Mouse (Mus musculus) right cerebral cortex, postnatal 4 days (tissue): ENCODE results near the gene AA986860.

Experiments
- DNase-seq: peaks from one replicate; pipeline ENCODE4 v3.0.0-alpha.2; 2022

AA986860 gene

DNA sequence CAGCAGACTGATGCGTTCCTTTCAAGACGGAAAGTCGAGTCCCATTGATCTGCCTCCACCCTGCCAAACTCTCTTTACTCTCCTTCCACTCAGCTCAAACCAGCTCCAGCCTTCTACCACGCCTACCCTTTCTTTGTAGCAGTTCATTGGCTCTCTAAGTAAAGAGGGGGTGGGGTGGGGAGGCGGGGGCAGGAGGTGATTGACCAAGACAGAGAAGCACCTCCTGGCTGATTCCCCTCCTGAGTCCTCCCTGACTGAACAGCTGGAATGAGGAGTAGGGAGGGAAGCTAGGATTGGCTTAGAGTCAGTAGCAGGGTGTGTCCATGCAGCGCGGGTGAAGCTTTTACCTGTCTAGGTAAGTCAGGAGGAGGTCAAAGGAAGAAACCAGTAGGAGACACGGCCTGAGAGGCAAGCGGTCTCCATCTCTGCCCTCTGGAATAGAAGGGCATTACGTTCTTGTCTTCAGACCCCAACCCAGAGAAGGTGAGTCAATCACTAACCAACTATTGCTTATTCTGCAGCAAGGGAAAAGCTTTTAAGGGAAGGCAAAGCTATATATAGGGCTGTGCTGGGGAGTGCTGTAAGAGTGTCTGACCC, at the start of gene AA986860:
Gene AA986860, plus strand, starts transcription at position 236 of the 597 bp plus-strand sequence.
- DNase-seq: no peak

DNA sequence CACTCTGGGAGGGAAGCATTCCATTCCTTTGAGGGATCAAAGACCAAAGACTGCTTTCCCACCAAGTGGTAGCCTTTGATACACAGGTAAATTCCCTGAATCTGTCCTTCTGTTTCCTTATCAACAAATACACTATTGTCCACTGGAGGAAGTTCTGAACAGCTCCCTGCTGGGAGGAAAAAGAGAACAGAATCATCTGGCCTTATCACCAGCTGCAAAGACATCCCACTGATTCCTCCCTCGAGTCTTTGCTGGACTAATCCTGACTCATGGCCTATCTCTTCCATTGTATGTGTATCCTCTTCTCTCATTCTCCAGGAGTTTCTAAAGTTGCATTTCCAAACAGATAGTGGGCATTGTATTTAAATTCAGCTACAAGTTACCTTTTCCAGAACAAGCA, 47.9 kb upstream of the AA986860 start:
- no peak for DNase-seq

DNA sequence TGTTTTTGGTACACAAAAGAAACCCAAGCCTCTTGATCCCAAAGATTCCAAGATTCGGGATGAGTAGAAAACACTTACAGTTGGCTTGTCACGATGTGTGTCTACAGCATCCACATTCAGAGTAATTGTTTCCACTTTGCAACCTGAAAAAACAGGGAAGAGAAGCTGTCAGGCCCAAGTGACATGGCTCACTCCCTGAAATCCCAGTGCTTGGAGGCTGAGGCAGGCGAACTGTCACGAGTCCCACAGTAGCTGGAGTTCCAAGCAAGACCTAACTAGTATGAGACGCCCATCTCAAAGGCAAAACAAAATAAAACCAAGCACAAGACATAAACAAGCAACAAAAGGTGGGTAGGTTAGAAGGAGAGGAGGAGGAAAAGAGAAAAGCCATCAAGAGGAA, 33.2 kb upstream of the AA986860 start:
- DNase-seq: no peak

DNA sequence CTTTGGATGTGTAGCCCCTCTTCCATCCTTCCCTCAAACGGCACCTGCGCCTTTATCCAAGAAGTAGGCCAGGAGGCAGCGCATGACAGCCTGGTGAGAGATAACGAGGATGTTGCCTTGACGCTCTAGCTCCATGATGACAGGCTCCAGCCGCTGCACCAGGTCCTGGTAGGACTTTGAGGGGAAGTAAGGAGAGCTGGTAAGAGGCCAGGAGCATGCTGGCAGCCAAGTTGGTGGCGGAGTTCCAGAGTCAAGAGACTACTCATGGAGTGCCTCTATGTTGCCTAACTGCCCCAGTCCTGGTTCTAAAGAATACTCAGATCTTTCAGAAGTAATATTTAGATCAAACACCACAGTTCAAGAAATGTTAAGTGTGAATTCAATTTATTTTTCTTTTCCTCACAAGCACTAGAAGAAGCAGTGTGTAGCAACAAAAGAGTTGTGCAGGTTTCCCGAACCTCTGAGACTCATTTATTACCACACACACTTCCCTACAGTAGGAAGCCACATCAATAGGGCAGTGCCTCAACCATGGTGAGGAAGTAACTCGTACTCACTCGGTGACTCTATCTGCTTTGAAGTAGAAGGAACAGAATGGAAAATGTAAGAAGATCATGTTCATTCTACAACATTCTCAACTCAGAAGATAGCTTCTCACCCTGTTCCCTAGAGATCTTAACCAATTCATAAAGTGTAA, 31.7 kb upstream of the AA986860 start:
- DNase-seq: peak; percentile 28

DNA sequence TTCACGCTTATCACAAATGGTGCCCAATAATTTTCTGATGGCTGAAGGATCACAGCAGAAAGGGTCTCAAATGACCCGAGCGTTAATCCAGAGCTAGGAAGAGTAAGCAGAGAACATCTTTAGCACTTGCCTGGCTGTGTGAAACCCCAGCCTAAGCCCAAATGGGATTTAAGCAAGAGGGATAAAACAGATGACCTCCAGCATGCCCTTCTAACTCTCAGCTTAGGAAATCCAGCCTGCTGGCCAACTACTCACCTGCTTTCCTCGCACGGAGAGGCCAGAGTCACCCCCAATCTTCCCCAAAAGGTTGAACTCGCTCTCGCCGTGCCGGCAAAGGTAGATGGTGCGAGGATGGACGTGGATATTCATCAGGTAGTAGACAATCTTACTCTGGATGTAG, 29.8 kb upstream of the AA986860 start:
- no peak for DNase-seq

DNA sequence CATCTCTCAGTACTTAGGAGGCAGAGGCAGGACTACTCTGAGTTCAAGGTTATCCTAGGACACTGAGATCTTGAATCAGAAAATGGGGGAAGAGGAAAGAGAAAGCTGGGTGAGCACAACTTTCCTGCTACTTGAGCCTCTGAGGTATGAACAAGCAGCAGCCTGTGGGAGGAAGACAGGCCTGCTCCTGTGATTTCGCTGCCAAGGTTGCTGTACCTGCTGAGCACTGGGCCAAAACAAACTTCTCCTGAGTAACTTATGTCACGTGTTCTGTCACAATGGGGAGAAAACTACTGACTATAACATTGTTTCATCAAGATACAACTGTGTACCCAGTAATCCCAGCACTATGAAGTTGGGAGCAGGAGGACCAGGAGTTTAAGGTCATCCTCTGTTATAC, 28.2 kb upstream of the AA986860 start:
- DNase-seq: no peak

DNA sequence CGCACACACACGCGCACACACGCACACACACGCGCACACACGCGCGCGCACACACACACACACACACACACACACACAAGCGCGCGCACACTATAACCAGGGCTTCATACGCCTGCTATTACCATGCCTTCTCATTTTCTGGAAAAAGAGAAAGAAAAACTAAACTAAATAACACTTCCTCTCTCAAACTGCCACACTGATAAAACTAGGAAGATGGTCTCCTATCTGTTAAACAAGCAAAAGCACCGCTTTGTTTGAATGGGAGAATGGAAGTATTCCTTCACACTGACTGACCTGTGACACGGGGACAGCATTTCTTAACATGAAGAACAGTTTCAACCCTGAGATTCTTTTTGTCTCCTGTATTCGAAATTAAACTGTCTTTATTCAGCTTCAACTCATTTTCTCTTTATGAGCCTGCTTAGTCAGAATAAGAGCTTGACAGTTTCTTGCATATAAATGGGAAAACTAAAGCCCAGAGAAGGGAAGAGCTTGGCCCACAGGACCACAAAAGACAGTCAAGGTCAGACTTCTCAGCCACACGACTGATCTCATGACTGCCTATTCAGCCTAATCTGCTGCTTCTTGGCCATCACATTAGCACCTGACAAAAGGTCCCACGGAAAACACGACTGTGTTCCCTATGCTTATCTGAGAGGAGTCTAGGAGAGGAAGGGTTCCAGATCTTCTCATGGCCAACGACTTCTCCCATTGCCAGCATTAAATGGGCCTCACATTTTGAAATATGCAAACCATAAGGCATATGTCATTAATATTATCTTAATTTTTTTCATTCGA, 21.3 kb upstream of the AA986860 start:
- no peak for DNase-seq

DNA sequence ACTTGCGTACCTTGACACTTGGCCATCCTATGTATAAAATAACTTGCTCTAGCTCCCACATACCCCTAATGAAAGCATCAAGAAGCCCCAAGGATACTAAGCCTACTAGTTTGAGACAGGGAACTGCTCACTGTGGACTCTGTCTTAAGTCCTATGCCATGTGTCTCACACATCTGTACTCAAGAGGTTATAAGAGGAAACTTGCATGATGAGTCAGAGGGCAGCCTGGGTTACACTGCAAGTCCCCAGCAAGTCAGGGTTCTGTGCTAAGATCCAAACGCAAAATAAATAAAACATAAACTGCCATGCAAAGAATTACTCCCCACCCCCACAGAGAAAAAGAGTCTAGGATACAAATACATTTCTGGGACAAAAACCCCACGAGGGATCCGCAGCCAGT, 17.7 kb upstream of the AA986860 start:
- DNase-seq: no peak

DNA sequence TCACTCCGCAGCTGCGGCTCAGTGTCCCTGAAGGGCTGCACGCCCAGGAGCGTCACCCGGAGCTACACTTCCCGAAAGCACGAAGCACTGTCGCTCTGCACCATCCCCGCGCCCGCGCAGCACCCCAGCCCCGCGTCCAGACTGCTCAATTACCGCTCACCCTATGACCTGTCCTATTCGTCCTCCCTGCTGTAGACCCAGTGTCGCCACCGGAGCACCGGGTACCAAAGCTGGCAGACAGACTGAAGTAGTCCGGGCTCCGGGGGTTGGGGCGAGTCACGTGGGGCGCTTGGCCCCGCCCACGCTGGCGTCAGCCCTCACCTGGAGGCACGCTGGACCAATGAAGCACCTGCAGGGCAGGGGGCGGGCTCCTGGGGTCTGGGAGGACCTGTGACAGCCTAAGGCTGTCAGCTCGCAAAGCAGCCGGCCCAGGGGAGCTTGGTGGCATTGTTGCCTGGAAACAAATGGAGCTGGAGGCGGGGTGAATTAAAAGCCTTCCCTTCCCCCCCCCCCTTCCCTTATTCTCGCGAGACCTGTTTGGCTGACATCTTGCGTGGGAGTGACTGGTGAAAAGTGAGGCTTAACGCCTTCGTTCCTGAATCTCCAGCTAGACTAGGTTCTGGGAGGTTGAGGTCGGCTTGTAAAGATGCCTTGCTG, 16.1 kb upstream of the AA986860 start, which contains the start of gene Gm29427:
Gene Gm29427, minus strand, starts transcription at position 239 of the 657 bp plus-strand sequence.
- peak; percentile 86 for DNase-seq

DNA sequence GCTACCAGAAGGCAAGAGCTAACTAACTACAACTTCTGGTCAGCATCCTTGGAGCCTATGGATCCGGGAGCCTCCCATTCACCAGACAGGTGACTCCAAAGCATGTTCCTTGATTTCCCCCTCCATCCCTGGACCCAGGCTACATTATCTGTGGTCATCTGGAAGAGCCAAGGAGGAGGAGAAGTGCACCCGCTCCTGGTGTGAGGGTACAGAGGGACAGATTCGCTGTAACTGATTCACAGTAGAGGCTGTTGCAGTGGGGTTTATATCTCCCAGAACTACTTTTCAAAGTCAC, 15.6 kb upstream of the AA986860 start:
- DNase-seq: no peak

DNA sequence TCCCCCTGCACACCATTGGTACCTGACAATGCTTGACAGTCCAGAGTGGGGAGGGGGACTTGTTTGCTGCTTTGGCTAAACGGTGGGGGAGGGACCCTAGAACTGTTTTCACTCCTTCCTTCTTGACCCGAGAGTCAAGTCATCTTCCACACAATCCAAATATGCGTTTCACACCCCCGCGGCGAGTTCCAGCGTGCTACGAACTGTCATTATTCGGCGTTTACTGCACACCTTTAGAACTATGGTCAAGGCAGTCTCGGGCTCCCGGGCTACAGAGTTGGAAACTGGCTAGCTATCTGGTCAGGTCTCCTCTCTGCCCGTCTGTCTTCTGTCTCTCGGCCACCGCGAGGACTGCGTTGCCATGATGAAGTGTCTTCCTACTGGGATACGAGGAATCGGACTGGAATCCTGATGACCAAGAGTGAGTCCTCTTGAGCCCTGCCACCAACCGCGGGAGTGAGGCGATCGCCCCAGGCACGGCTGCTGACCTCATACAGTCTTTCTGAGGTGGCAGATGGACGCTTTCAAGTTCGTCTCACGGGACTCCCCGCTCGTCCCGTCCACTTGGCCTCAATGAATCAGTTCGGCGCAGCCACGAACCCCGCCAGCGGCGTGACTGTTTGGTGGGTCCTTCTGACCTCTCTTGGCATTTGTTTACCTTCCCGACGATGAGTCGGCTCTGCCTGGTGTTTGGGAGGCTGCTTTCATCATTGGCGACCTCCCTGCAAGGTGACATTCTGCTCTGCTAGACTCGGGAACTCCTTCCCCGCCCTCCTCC, 15.1 kb upstream of the AA986860 start:
- DNase-seq: peak; percentile 26

DNA sequence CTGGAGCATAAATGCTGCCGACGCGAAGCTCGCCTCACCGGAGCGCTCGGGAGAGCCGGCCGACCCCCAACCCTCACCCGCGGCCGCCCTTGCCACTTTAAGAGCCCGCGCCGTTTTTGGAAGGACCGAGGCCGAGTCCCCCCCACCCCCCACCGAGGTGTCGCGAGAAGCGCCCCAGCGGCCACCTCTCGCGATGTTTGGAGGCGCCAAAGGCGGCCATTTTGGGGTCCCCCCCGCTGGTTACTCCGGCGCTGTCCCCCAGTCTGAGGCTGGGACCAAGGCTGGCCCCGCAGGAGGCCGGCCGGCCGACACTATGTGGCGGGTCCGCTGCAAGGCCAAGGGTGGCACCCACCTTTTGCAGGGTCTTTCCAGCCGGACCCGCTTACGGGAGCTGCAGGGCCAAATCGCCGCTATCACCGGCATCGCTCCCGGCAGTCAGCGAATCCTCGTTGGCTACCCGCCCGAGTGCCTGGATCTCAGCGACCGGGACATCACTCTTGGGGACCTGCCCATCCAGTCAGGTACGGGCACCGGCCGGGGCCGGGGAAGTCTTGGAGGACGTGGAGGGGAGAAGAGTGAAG, 14.4 kb upstream of the AA986860 start, which contains the start of gene Yod1:
Gene Yod1, plus strand, starts transcription at position 37 of the 581 bp plus-strand sequence.
- peak; percentile 92 for DNase-seq

DNA sequence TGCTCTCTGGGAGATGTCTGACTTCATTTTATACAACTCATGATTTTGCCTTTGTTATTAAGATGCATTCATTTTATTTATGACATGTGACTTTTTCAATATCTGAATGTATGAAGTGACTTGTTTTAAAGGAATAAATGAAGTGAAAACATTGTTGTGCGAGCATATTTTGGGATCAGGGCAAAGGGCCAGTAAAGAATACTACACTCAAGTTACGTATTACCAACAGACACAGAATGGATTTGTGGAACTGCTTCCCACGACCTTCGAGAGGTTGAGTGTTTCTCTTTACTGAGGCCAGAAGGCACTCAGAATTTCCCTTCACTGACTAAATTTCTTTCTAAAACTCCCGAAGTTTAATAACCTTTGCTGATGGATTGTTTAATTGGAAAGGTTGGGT, 7.6 kb upstream of the AA986860 start:
- no peak for DNase-seq

DNA sequence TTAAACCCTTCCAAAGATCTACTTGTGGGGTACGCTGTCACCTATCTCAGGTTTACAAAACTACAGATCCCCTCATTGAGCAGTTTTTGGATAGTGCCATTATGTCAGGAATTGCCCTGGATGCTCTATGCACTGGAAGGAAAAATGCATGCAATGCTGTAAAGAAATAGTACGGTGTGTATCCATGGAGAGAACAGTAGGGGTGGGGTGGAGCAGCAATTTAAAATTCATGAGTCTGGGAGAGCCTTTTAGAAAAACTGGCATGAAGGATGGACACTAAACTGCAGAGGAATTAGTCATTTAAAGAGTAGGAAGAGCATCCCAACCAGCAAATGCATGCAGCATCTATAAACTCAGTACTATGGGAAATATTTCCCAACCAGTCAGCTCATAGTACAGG, 5.4 kb upstream of the AA986860 start:
- DNase-seq: no peak

DNA sequence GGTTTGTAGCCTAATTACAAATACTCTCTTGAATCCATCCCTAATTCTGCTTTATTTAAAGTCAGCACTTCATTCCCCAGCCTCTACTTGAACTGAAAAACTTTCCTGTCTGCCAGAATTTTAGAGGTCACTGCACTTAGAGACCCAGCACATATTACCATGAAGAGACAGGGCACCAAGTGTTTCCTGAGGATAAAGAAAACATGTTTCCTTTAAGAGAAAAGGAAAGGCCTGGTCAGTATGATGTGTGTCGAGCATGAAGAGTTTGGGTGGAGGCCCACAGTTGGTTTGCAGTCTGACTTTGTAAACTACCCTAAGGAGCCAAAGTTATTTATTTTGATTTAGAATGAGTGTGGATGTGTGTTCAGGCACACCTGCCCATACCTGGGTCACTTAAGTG, 3.7 kb upstream of the AA986860 start:
- DNase-seq: no peak

DNA sequence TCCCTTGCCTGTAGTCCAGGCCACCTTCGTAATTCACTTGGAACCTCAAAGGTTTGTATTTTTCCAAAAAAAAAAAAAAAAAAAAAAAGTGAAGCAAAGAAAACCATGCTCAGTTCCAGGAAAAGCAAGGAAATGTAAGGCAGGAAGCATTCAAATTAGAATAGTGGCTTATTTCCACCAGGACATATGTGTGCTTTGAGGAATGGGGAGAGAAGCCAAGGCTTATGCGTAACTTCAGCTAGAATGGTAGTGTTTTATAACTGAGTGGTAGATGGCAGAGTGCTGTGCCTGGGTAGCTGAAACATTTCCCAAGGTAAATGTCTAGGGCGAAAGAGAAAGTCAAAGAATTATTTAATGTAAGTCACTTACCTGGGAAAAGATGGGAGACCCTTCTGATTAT, 3.1 kb upstream of the AA986860 start:
- DNase-seq: no peak

DNA sequence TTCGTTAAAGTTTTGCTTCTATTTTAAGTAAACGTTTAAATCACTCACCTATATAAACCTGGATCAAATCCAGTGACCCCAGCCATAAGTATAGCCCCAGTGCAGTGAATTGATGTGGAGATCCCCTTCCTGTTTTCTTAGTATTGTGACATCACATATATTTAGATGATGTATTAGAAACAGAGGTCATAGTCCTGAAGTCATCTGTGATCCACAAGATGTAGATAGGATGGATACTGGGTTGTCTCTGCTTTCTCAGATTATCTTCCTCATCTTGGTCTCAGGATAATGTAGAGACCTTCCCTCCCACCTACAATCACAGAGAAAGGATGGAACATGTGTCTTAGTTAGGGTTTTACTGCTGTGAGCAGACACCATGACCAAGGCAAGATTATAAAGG, 2.6 kb upstream of the AA986860 start, which contains the start of gene Pfkfb2:
Gene Pfkfb2, minus strand, starts transcription at position 101 of the 400 bp plus-strand sequence.
- no peak for DNase-seq

DNA sequence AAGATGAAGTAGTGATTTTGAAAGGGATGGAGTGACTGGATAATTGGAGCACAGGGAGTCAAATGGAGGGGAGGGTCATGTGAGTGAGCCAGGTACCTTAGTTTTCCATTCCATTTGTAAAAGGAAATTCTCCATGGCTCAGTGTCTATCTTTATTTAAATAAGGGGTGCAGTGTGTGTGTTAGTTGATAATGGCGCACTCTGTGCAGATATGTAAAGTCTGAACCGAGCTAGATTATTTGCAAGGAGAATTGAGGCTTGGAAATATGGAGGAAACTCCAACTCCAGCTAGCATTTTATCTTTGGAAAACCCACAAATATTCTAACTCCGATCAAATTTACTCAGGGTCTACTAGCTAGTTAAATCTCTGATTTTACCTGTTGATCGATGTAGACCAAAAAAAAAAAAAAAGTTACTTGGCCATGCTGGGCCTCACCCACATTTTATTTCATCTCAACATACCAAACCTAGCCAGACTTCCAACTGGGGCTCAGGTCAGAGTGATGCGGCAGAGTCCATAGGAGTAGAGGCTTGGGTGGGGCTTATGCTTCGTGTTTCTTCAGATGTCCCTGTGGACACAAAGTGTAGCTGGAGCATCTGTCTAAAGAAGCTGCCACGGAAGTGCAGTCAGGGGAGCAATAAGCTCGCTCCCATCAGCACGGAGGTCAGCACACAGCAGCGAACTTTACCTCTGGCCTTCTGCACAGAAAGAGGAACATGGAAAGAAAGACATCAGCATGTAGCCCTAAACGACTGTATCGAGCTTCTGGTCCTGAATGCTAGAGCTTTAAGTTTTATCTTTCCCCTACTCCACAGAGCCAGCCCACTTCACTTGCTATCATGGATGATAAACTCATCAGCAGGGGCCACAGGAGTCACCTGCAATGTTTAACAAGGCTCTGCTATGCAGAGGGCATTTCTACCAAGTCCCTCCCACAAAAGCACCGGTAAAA, 1.2 kb downstream of the AA986860 start:
- no peak for DNase-seq

DNA sequence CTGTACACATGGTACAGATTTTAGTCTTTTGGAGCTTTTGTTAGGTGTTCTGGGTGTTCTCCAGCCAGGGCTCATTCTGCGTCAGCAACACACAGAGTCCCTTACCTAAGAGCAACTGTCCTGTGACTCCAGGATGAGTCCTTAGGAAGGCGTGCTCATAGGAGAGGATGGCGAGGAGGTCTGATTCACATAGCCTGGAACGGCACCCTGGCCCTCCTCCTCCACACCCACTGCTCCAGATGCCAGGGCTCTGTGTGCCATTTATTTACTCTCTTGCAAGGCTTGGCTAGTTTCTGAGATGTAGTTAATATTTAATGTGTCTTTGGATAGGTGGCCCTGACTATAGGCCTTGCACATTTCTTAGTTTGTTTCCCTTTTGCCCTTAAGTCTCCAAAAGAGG, 1.9 kb downstream of the AA986860 start:
- DNase-seq: no peak

DNA sequence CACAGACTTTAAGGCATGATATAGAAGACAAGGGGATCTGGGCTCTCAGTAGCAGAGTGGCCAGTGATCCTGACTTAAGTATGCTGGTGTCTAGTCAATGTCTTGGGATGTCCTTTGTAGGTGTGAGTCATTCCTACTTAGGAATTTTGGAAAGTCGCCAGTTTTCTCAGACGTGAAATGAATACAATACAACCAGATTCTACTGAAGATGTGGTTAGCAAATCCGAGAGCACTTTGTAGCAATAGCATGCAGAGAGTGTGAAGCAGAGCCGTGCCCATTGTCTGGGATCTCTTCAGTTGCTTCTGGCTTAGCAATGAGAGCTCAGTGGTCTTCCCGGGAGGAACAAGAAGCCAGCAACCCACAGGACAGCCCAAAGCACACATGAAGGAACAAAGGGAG, 2.7 kb downstream of the AA986860 start:
- DNase-seq: no peak

DNA sequence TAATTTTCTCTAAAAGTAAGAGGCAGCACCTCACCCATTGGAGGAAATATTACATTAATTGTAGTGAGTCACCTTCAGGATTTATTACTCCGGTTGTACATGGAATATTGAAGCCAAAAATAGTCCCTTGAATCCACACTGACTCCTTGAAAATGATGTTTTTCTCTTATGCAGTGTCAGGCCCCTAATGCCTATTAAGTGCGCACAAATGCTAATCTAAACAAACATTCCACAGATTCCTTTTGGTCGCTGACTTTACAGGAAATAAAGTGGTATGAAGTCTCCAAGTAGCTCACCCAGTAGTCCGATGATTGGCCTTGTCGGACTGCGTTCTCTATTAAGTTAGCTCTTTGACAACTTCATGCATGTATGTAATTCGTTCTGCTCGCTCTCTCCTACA, 3.1 kb downstream of the AA986860 start:
- no peak for DNase-seq
